Mouse (Mus musculus): ENCODE results near the gene Fzr1.

GRCm38 (mm10) chr10:81421041-81421796 is 42.9 kb upstream of the Fzr1 start:
- TF ChIP-seq EP300 (optimal IDR thresholded peaks at IDR 0.05) (no peak), CTCF (IDR thresholded peaks at IDR 0.05; ENCODE audit: low read depth) (no peak)

All from stomach, postnatal 0 days (tissue).